Mouse (Mus musculus) spleen, adult 2 months (tissue): ENCODE measurements around the gene Mylk3. TPM values are rescaled to one million over a fixed set of nuclear protein-coding genes. Genes with fewer than 3 reads are reported as not detected.

Experiments used
- DNase-seq, 2 experiments: peaks; one replicate each; pipeline versions ENCODE4 v3.0.0 to v3.0.0-alpha.2; 2012 to 2021; ENCODE audit warnings: low spot score in 2 of 2, low read depth in 1 of 2
- H3K27ac ChIP-seq: fragments of 200-500 bp; 2 replicates; pipeline ENCODE4 v1.5.1; 2012; ENCODE audit warnings: low read length, inconsistent platforms; ENCODE audit not compliant: insufficient read depth
- H3K27me3 ChIP-seq: fragments of 200-500 bp; 2 replicates; pipeline ENCODE4 v1.6.1; 2012; ENCODE audit warnings: mild to moderate bottlenecking, moderate library complexity, low read length, inconsistent platforms; ENCODE audit not compliant: control insufficient read depth, insufficient read depth
- H3K36me3 ChIP-seq: fragments of 200-500 bp; 2 replicates; pipeline ENCODE4 v1.6.1; 2012; ENCODE audit warnings: mild to moderate bottlenecking, low read length, inconsistent platforms; ENCODE audit not compliant: control insufficient read depth, insufficient read depth
- H3K4me1 ChIP-seq: fragments of 200-500 bp; 2 replicates; pipeline ENCODE4 v1.6.1; 2011; ENCODE audit warnings: inconsistent platforms; ENCODE audit not compliant: control insufficient read depth, insufficient read depth, insufficient read length
- H3K4me3 ChIP-seq: fragments of 200-500 bp; 2 replicates; pipeline ENCODE4 v1.5.1; 2011; ENCODE audit warnings: mild to moderate bottlenecking, inconsistent platforms; ENCODE audit not compliant: insufficient read depth, insufficient read length; ENCODE audit errors: extremely low read depth
- CTCF ChIP-seq: fragments of 200-500 bp; IDR thresholded peaks from 2 replicates; pipeline ENCODE4 v1.5.1; 2011; ENCODE audit warnings: mild to moderate bottlenecking, inconsistent platforms; ENCODE audit not compliant: insufficient read depth, insufficient read length, insufficient replicate concordance; ENCODE audit errors: extremely low read depth
- POLR2A ChIP-seq: fragments of 200-500 bp; IDR thresholded peaks from 2 replicates; pipeline ENCODE4 v1.6.1; 2011; ENCODE audit warnings: low read depth, low read length, inconsistent platforms
- WGBS: fragments of 180-500 bp; shearing (Covaris S2); methylation state at CpG from one replicate; pipeline ENCODE4 v1.1.7; 2018; 5-methylcytosine and 5-hydroxymethylcytosine counted together
- polyA plus RNA-seq: library from polyadenylated mRNA; depleted of rRNA; stranded (reverse); fragments of >200 nt; gene quantifications from 2 replicates; pipeline ENCODE4 v1.2.3, GENCODE M21; 2012

Mylk3 gene
- polyA plus RNA-seq, 1 experiment = 10.7 TPM

DNA sequence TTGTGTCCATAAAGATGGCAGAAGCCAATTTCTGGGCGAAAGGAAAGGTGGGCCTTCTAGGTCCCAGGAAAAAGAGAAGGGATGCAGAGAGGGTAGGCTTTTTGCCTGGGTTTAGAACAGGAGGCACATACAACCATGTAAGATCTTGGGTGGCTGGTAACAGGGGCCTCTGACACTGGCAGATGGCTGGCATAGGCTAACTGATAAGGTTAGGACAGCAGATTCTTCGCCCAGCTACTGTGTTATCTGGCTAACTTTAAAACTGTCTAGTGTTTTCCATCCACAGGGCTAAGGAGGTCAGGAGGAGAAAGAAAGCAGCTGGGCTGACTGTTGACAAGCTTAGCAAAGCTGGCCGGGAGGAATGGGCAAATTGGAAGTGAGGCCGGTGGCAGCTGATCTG is 67.6 kb downstream of the Mylk3 start:
- no peak overlapping the region for H3K4me3 ChIP-seq
- no peaks in the 10 kb centered on the region for H3K4me1 ChIP-seq
- DNase-seq = no peak
- 78% methylated on average over 4 of the region's 4 CpGs for whole genome bisulfite sequencing
- no peak overlapping the region for H3K27ac ChIP-seq
- TF ChIP-seq CTCF (no peak), POLR2A (no peak)
- H3K27me3 ChIP-seq = no peaks in the 10 kb centered on the region
- H3K36me3 ChIP-seq = no peaks in the 10 kb centered on the region

DNA sequence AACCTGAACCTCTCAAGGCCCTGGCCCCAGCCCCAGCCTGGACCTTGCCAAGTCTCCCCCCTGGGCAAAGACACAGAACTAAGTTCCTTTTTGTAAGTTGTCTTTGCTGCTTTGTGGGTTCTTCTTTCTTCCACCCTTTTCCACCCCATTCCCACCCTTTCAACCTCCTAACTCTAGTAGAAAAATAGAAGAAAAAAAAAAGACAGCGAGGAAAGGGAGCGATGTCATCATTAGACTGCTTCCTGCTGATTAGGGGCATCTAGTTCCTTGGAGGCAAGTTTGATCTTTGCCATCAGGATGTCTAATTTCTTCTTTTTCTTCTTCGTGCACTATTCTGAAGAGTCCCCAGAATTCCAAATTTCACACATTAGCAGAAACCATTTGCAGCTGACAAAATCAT is 73.1 kb downstream of the Mylk3 start:
- Histone ChIP-seq H3K27ac (no peak overlapping the region), H3K4me1 (no peaks in the 10 kb centered on the region), H3K27me3 (no peaks in the 10 kb centered on the region), H3K4me3 (no peak overlapping the region), H3K36me3 (peaks cover under 1% of the 10 kb centered on the region; the same call in 1 of the 2 replicates)
- DNase-seq = no peak
- no peak for TF ChIP-seq CTCF
- TF ChIP-seq POLR2A = no peak
- WGBS = 60% methylated on average over 3 of the region's 3 CpGs

DNA sequence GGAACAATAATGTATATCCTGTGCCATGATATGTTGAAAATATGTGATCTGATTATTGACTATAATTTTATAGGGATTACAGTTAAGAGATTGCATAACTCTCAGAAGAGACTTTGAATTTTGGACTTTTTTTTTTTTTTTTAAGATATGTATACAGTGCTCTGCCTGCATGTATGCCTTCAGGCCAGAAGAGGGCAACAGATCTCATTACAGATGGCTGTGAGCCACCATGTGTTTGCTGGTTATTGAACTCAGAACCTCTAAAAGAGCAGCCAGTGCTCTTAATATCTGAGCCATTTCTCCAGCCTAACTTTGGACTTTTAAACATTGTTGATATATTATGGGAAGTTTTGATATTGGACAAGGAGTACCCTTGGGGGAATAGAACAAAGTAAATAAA is 74.4 kb downstream of the Mylk3 start:
- DNase-seq = no peak
- H3K4me3 ChIP-seq = no peak overlapping the region
- H3K36me3 ChIP-seq = peaks cover 3% of the 10 kb centered on the region
- H3K4me1 ChIP-seq = no peaks in the 10 kb centered on the region
- H3K27ac ChIP-seq = no peak overlapping the region
- H3K27me3 ChIP-seq = no peaks in the 10 kb centered on the region
- TF ChIP-seq CTCF = no peak
- no peak for TF ChIP-seq POLR2A

DNA sequence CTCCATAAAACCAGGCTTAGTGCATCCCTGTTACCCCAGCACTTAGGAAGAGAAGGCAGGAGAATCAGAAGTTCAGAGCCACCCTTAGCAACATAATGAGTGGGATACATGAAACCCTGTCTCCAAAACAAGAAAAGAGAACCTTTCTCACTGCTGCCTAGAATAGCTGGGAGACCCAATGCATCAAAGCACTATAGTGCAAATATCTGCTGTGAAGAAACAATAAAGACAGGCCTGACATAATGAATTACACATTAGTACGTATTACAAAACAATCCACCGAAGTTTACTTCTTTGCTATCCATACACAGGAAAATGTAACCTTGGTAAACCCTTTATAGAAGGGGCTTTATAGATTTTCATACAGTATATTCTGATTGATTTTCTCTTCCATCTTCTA is 77.6 kb downstream of the Mylk3 start:
- Histone ChIP-seq H3K27me3 (no peaks in the 10 kb centered on the region), H3K27ac (no peak overlapping the region), H3K4me1 (no peaks in the 10 kb centered on the region), H3K4me3 (no peak overlapping the region), H3K36me3 (peaks cover 11% of the 10 kb centered on the region)
- WGBS = 91% methylated on average over 2 of the region's 2 CpGs
- TF ChIP-seq POLR2A (no peak), CTCF (no peak)
- no peak for DNase-seq

DNA sequence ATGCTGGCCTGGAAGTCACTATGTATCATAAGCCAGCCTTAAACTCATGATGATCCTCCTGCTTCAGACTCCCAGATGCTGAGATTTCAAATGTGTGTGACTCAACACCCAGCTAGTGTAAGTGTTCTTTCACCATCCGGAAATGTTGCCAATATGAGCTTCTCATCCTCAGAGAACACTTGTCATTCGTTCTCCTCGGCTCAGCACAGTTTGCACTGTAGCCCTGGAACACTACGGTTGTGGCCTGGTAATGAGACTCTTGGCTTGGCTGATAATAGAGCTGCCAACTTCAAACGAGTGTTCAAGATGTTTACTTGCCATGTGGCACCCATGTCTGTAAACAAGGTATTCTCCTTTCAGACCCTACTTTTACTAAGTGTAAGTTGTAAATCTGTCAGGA is 82.6 kb downstream of the Mylk3 start:
- Histone ChIP-seq H3K4me1 (peaks cover 2% of the 10 kb centered on the region; the same call in 1 of the 2 replicates), H3K4me3 (no peak overlapping the region), H3K36me3 (peaks cover 16% of the 10 kb centered on the region), H3K27me3 (no peaks in the 10 kb centered on the region), H3K27ac (no peak overlapping the region)
- no peak for TF ChIP-seq POLR2A
- no peak for TF ChIP-seq CTCF
- WGBS = 88% methylated on average over 5 of the region's 5 CpGs
- DNase-seq = no peak

DNA sequence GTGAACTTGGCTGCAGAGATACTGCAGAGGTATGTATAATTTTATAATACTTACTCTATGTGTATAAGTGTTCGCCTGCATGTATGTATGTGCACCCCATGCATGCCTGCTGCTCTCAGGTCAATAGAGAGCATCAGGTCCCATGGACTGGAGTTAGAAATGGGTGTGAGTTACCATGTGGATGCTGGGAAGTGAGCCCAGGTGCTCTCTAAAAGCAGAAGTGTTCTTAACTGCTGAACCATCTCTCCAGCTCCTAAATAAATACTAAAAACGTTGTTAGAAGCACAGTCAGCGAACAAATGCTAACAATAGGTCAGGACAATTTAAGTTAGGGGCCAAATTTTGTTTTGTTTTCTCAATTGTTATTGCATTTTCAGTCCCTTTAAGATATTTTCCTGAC is 83.2 kb downstream of the Mylk3 start:
- Histone ChIP-seq H3K27ac (no peak overlapping the region), H3K4me3 (no peak overlapping the region), H3K4me1 (peaks cover 3% of the 10 kb centered on the region; the same call in 1 of the 2 replicates), H3K36me3 (peaks cover 15% of the 10 kb centered on the region), H3K27me3 (no peaks in the 10 kb centered on the region)
- no peak for TF ChIP-seq CTCF
- no peak for TF ChIP-seq POLR2A
- no peak for DNase-seq
- 64% methylated on average over 3 of the region's 3 CpGs for WGBS

DNA sequence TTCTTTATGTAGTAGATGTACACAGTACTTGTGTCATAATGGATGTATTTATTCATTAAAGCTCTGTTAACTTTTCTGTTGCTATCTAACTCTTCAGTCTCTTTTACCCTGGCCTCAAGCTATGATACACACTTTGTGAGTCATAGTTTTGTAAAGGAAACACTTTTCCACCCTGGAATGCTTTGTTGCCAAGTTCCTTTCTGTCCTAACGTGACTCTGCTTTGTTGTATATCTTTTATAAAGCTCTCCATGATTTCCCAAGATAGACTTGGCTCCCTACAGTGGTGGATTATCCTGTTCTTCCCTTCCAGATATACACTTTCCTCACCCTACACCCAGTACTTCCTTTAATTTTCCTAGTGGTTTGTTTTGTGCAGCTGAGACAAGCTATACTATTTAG is 84.2 kb downstream of the Mylk3 start:
- Histone ChIP-seq H3K27ac (no peak overlapping the region), H3K4me3 (no peak overlapping the region), H3K36me3 (peaks cover 13% of the 10 kb centered on the region), H3K27me3 (no peaks in the 10 kb centered on the region), H3K4me1 (peaks cover 3% of the 10 kb centered on the region; the same call in 1 of the 2 replicates)
- WGBS = 88% methylated on average over 1 of the region's 1 CpGs
- TF ChIP-seq CTCF = no peak
- TF ChIP-seq POLR2A = no peak
- no peak for DNase-seq
